Mouse (Mus musculus) hindbrain, embryonic 12.5 days (tissue): ENCODE measurements around the gene Cyba. TPM values are rescaled to one million over a fixed set of nuclear protein-coding genes. Genes with fewer than 3 reads are reported as not detected.

Experiments
- ATAC-seq: fragments of 200-750 bp; cut with Nextera tagmentation; 2 replicates; pipeline ENCODE4 v1.8.0; 2017; ENCODE audit warnings: moderate TSS enrichment; ENCODE audit not compliant: low FRiP score
- H3K27ac ChIP-seq: fragments of 300-500 bp; sonication (generic); 2 replicates; pipeline ENCODE4 v1.5.1; 2016; ENCODE audit warnings: mild to moderate bottlenecking
- H3K27me3 ChIP-seq: fragments of 300-500 bp; sonication (generic); 2 replicates; pipeline ENCODE4 v1.6.1; 2016; ENCODE audit warnings: mild to moderate bottlenecking
- H3K36me3 ChIP-seq: fragments of 300-500 bp; sonication (generic); 2 replicates; pipeline ENCODE4 v1.6.1; 2016; ENCODE audit warnings: mild to moderate bottlenecking
- H3K4me1 ChIP-seq: fragments of 300-500 bp; sonication (generic); 2 replicates; pipeline ENCODE4 v1.6.1; 2016
- H3K4me2 ChIP-seq: fragments of 300-500 bp; sonication (generic); replicated peaks from 2 replicates; pipeline ENCODE4 v1.6.1; 2016; ENCODE audit warnings: mild to moderate bottlenecking
- H3K4me3 ChIP-seq: fragments of 300-500 bp; sonication (generic); 2 replicates; pipeline ENCODE4 v1.5.1; 2016; ENCODE audit warnings: mild to moderate bottlenecking
- H3K9ac ChIP-seq: fragments of 300-500 bp; sonication (generic); 2 replicates; pipeline ENCODE4 v1.6.1; 2016; ENCODE audit warnings: mild to moderate bottlenecking, moderate library complexity
- H3K9me3 ChIP-seq: fragments of 300-500 bp; sonication (generic); replicated peaks from 2 replicates; pipeline ENCODE4 v1.6.1; 2016; ENCODE audit warnings: mild to moderate bottlenecking
- WGBS: fragments of 180-500 bp; shearing (Covaris S2); methylation state at CpG from one replicate; pipeline ENCODE4 v1.1.7; 2016; 5-methylcytosine and 5-hydroxymethylcytosine counted together
- polyA plus RNA-seq: library from polyadenylated mRNA; unstranded; fragments of >200 nt; fragmentation: Nextera tagmentation; extraction: Ambion mirVana; gene quantifications from 2 replicates; pipeline ENCODE4 v1.2.1, GENCODE M21; 2016

Cyba gene
- polyA plus RNA-seq, 1 experiment from 2014 or later: 62.1 TPM

DNA sequence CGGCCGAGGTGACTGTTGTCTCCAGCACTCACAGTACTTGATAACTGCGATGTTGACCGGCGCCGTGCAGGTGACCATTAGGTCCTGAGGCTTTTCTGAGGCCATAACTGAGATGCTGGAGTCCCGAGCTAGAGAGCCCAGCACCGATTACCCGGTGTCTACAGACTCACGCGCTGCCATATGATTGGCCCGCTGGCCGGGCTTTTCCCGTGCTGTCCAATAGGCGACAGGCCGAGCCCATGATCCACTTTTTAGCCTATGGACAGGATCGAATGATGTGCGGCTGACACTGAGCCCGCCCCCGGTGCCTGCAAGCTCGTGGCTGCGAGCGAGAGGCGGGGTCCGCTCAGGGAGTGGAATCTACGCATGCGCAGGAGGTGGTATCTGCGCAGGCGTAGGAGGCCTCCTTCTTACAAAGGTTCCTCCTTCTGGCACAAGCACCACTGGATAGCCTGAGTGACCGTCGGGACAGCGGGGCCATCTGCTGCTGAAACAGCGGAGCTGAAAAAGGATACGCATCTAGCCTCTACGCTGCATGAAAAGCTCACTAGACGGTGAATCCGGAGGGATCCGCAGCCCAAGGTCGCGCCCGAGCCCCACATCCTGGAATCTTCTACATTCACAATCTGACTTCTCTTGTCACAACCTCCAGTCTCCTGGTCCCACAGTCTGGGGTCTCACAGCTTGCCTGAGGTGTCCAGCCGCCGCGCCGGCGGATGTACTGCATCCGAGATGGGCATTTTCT, 10.7 kb upstream of the Cyba start, which contains the start of gene Mvd:
Mvd (minus strand) TSS at position 161 of the 745 bp plus-strand sequence.
- WGBS: under 1% methylated on average over 47 of the region's 47 CpGs
- Histone ChIP-seq H3K4me3 (peak within 1 kb of the TSS; percentile 68), H3K4me2 (peak within 1 kb of the TSS; percentile 90), H3K9me3 (no peaks in the 10 kb centered on the region), H3K9ac (peak within 1 kb of the TSS; percentile 81), H3K27me3 (no peaks in the 10 kb centered on the region), H3K4me1 (peaks cover 32% of the 10 kb centered on the region), H3K27ac (peak within 1 kb of the TSS; percentile 94), H3K36me3 (peaks cover 13% of the 10 kb centered on the region)
- ATAC-seq: peak; percentile 98

DNA sequence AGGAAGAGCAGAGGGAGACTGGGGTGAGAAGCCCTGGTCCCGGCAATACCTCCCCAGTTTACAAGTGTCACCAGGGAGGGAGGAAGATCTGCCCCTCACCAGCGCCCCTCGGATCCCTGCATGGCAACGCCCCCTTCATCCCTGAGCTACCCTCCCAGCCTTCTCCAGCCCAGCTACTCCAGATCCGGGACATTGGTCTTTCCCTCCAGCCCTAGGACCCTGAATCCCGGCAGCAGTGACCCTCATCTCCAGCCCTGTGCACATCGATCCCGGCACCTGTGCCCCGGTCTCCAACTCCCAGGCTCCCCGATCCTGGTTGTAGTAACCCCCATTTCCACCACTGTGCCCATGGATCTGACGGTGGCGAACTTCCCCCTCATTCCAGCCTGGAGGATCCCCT, 10.1 kb upstream of the Cyba start:
- Histone ChIP-seq H3K27ac (peak overlapping the region; percentile 87), H3K9ac (peak overlapping the region; percentile 81), H3K27me3 (no peaks in the 10 kb centered on the region), H3K4me2 (peak overlapping the region; percentile 90), H3K9me3 (no peaks in the 10 kb centered on the region), H3K36me3 (peaks cover 20% of the 10 kb centered on the region), H3K4me1 (peaks cover 32% of the 10 kb centered on the region), H3K4me3 (peak overlapping the region; percentile 68)
- 1% methylated on average over 11 of the region's 12 CpGs for WGBS
- peak; percentile 41 for ATAC-seq

DNA sequence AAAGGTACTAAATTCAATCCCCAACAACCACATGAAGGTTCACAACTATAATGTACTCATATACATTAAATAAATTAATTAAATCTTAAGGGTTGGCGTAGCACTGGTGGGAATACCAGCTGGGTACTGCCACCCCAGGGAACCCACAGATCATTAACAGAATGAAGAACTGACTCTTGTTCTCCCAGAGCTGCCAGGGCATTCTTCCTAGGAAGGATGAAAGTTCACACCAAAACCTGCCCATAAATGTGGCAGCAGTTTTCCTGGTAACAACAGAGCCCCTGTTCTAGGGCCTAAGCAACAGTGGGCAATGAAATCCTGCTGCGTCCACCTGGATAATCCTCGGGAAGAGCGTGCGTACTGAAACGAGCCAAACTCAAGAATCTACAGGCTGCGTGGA, 9.6 kb upstream of the Cyba start:
- Histone ChIP-seq H3K9ac (peak overlapping the region; percentile 81), H3K36me3 (peaks cover 24% of the 10 kb centered on the region), H3K27ac (peak overlapping the region; percentile 87), H3K27me3 (no peaks in the 10 kb centered on the region), H3K4me3 (peak overlapping the region; percentile 68), H3K4me2 (peak overlapping the region; percentile 90), H3K9me3 (no peaks in the 10 kb centered on the region), H3K4me1 (peaks cover 32% of the 10 kb centered on the region)
- ATAC-seq: no peak
- 23% methylated on average over 7 of the region's 7 CpGs for WGBS

DNA sequence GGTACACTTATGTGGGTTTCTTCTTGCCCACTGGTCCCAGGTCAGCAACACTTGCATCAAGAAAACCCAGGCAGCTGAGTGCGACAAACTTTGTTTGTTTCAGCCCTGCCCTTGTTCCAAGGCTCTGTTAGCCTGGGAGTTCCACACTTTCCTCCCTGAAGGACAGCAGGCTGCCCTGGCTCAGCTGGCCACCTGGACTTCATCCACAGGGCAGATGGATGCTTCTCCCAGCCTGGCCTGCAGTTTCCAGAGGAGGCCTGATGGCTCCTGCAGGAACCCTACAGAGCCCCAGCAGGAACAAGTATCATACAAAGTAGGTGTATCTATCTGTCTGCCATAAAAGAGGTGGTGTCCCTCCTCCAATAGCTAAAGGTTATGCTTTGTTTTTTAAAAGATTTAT, 8.6 kb upstream of the Cyba start:
- Histone ChIP-seq H3K9ac (no peak overlapping the region), H3K27ac (no peak overlapping the region), H3K27me3 (no peaks in the 10 kb centered on the region), H3K4me2 (no peak overlapping the region), H3K4me3 (no peak overlapping the region), H3K9me3 (no peaks in the 10 kb centered on the region), H3K36me3 (peaks cover 34% of the 10 kb centered on the region), H3K4me1 (peaks cover 32% of the 10 kb centered on the region)
- ATAC-seq: no peak
- 91% methylated on average over 1 of the region's 1 CpGs for WGBS

DNA sequence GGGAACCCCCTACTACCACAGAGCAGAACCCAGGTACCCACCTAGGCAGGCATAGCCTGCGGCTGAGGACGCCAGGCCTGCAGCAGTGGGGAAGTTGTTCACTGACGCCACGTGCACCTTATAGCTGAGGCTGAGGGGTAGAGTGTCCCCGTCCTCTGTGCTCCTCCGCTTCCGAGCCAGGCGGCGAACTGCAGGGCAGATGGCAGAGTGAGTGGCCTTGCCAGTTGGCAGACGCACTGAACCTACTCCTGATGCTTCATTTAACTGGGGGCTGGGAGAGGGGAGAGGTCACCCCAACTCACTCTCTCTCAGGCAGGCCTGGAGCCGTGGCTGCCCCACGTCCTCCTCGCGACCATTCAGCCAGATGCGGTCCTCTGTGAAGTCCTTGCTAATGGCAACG, 6.6 kb upstream of the Cyba start:
- H3K4me3 ChIP-seq: no peak overlapping the region
- 0 out of 2 replicates have a peak, but pooled peaks cover 4% of the 10 kb centered on the region for H3K9me3 ChIP-seq
- H3K27ac ChIP-seq: no peak overlapping the region
- H3K36me3 ChIP-seq: peaks cover 51% of the 10 kb centered on the region
- H3K4me1 ChIP-seq: peaks cover 16% of the 10 kb centered on the region
- no peak for ATAC-seq
- H3K9ac ChIP-seq: no peak overlapping the region
- H3K4me2 ChIP-seq: no peak overlapping the region
- H3K27me3 ChIP-seq: no peaks in the 10 kb centered on the region
- 96% methylated on average over 16 of the region's 16 CpGs for WGBS

DNA sequence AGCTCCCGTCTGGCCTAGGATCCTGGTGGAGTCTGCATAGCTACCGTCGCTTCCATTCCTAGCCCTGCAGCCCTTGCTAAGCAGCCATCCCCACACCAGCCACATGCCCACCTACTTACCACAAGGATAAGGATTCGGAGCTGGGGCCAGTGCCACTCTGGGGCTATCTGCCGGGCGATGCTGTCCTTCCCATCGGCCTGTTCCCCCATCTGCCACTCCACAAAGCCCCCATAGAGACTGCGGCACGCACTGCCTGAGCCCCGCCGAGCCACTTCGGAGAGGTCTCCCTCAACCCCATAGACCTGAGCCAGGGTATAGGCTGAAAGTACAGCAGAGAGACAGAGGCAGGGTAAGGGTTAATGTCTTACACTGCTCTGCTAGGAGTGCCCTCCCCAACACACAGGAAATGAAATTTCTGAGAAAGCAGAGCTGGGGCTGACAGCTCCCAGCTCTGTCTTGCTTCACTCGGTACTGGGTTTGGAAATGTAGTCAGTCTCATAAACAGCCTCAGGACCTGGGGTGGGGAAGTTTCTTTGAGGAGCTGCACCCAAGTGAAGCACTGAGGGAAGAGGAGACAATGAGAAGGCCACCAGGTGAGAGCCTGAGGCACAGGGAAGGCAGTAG, 5.1 kb upstream of the Cyba start:
- no peaks in the 10 kb centered on the region for H3K27me3 ChIP-seq
- ATAC-seq: no peak
- peaks cover 61% of the 10 kb centered on the region for H3K36me3 ChIP-seq
- no peak overlapping the region for H3K27ac ChIP-seq
- 88% methylated on average over 13 of the region's 13 CpGs for WGBS
- H3K4me3 ChIP-seq: no peak overlapping the region
- peaks cover 18% of the 10 kb centered on the region for H3K4me1 ChIP-seq
- H3K9ac ChIP-seq: 0 out of 2 replicates have a peak overlapping the region, but pooled peaks have one; percentile 38
- H3K9me3 ChIP-seq: 0 out of 2 replicates have a peak, but pooled peaks cover 4% of the 10 kb centered on the region
- H3K4me2 ChIP-seq: no peak overlapping the region

DNA sequence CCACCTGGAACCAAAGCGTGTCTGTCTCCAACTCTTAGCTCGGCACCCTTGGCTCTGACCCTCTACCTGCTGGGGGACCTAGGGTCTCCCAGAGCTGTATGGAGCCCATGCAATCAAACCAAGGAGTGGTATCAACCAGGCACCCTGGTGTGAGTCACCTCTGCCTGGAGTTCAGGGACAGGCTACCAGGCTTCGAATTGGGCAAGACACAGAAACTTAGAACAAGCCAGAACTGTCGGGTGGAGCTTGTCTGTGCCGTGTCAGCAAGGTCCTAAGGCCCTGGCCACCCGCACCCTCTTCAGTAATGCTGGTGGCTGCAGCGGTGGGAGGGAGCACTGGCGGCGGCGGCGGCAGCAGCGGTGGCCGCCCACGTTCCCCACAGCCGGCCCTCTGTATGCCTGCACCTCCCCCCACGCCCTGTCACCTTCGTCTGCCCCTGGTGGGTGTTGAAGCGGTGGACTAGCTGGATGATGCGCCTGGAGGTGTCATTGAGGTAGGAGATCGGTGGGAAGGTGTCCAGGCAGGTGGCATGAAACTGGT, 3.9 kb upstream of the Cyba start:
- H3K27me3 ChIP-seq: no peaks in the 10 kb centered on the region
- no peak overlapping the region for H3K4me2 ChIP-seq
- H3K4me3 ChIP-seq: no peak overlapping the region
- 0 out of 2 replicates have a peak, but pooled peaks cover 4% of the 10 kb centered on the region for H3K9me3 ChIP-seq
- ATAC-seq: no peak
- H3K27ac ChIP-seq: no peak overlapping the region
- 83% methylated on average over 20 of the region's 20 CpGs for WGBS
- peaks cover 17% of the 10 kb centered on the region for H3K4me1 ChIP-seq
- peaks cover 61% of the 10 kb centered on the region for H3K36me3 ChIP-seq
- no peak overlapping the region for H3K9ac ChIP-seq

DNA sequence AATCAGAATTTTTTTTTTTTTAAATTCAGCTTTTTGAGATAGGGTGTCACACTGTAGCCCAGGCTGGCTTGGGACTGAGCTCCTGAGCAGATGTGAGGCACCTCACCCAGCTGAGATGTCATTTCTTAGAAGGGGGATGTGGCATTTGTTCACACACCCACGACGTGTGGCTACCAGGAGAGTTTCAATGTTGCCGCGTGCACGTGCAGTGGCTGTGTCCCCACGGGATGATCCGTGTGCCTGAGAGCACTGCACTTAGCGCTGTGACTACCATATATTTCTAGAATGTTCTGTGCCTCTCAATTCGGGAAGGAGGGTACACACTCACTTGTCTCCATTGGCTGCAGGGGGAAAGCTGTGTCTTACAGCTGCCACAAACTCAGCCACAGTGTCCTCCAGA, 3.4 kb upstream of the Cyba start:
- H3K27me3 ChIP-seq: no peaks in the 10 kb centered on the region
- ATAC-seq: no peak
- WGBS: 96% methylated on average over 9 of the region's 9 CpGs
- peaks cover 61% of the 10 kb centered on the region for H3K36me3 ChIP-seq
- H3K27ac ChIP-seq: no peak overlapping the region
- no peak overlapping the region for H3K4me3 ChIP-seq
- no peak overlapping the region for H3K4me2 ChIP-seq
- 0 out of 2 replicates have a peak, but pooled peaks cover 4% of the 10 kb centered on the region for H3K9me3 ChIP-seq
- H3K4me1 ChIP-seq: peaks cover 15% of the 10 kb centered on the region
- no peak overlapping the region for H3K9ac ChIP-seq

DNA sequence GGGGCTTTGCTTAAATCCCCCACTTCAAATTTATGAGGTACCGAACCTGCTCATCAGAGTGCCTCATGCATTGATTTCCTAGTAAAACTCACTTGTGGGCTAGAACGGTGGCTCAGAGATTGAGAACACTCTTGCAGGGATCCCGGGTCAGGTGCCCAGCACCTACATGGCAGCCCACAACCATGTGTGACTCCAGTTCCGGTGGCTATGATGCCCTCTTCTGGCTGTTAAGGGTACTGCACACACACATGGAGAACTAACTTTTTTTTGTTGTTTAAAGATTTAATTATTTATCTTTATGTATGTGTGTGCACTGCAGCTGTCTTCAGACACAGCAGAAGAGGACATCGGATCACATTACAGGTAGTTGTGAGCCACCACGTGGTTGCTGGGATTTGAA, 2.6 kb upstream of the Cyba start:
- no peak overlapping the region for H3K9ac ChIP-seq
- H3K27me3 ChIP-seq: no peaks in the 10 kb centered on the region
- peaks cover 15% of the 10 kb centered on the region for H3K4me1 ChIP-seq
- ATAC-seq: no peak
- H3K9me3 ChIP-seq: 0 out of 2 replicates have a peak, but pooled peaks cover 4% of the 10 kb centered on the region
- no peak overlapping the region for H3K27ac ChIP-seq
- no peak overlapping the region for H3K4me3 ChIP-seq
- no peak overlapping the region for H3K4me2 ChIP-seq
- H3K36me3 ChIP-seq: peaks cover 61% of the 10 kb centered on the region
- WGBS: 90% methylated on average over 6 of the region's 6 CpGs

DNA sequence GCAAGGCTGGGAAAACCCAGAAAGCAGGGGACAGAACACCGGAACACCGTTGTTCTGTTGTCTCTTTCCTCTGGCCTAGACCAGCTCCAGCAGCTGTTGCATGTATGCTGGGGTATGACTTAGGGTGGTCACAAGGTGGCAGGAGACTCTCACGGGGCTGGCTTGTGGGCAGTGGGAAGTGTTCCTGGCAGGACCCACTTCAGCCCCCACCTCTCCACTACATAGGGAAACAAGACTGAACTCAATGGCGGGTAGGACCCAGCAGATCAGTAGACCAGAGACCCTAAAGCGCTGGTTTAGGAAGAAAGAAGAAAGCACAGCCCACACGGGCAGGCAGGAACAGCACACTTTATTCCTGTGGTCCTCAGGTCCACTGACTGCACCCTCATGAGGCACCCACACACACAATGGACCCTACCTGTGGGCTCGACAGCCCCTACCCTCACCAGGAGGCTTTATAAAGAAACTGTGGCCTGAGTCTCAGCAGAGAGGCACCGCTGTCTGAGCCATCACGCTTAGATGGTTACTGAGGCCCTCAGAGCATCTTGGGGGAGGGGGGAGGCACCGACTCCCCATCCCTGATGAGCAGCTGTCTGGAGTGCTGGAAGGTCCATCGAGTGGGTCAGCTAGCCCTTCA, 657 bp upstream of the Cyba start:
- no peak overlapping the region for H3K4me3 ChIP-seq
- 0 out of 2 replicates have a peak overlapping the region, but pooled peaks have one; percentile 14 for H3K9ac ChIP-seq
- peaks cover 15% of the 10 kb centered on the region for H3K4me1 ChIP-seq
- no peak overlapping the region for H3K4me2 ChIP-seq
- H3K36me3 ChIP-seq: peaks cover 47% of the 10 kb centered on the region
- H3K27ac ChIP-seq: no peak overlapping the region
- 0 out of 2 replicates have a peak, but pooled peaks cover 4% of the 10 kb centered on the region for H3K9me3 ChIP-seq
- WGBS: 67% methylated on average over 11 of the region's 11 CpGs
- ATAC-seq: 0 out of 2 replicates have a peak, but pooled peaks have one; percentile 18
- no peaks in the 10 kb centered on the region for H3K27me3 ChIP-seq

DNA sequence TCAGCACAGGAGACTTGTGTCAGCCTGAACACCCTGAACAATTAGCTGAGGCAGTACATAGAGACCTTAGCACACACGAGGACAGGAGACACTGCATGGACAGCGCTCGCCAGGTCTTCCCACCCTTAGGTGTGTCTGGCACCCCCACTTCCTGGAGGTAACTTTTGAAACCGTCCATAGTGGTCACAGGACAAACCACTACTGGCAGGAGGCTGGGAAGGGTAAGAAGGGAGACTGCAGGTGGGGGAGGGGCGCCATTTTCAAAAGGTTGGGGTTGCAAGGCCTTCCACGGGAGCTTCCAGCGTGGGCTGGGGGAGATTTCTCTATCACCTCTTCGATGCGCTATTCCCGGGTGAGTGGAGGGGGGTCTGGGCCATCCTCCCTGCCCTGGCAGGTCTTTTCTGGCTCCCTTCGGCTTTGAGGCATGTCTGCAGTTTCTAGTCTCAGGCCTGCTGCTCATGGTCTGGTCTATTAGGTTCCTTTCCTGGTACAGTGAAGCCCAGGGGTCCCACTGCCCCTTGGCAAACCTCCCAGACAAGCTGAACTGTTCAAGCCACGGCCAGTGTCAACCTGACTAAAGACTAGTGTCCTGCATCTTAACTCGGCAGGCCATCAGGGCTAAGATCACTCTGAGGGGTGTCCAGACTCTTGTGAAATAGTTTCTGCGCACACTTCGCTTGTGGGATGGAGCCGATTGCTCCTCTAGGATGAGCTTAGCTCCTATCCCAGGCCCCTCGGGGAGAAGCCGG, 862 bp downstream of the Cyba start:
- Histone ChIP-seq H3K36me3 (peaks cover 32% of the 10 kb centered on the region), H3K9me3 (0 out of 2 replicates have a peak, but pooled peaks cover 4% of the 10 kb centered on the region), H3K27me3 (no peaks in the 10 kb centered on the region), H3K4me2 (peak overlapping the region; percentile 74), H3K4me3 (peak overlapping the region; percentile 39), H3K9ac (peak overlapping the region; percentile 50), H3K27ac (no peak overlapping the region; the same call in 1 of the 2 replicates), H3K4me1 (peaks cover 15% of the 10 kb centered on the region)
- ATAC-seq: no peak
- WGBS: 34% methylated on average over 18 of the region's 18 CpGs
